Mouse (Mus musculus): ENCODE data around the gene Acad12.
"Not testable (repeated sequence)": the region's sequence is repeated elsewhere in the genome, so short reads cannot be mapped to it uniquely, and the experiment has no call there.

The Acad12 gene

DNA sequence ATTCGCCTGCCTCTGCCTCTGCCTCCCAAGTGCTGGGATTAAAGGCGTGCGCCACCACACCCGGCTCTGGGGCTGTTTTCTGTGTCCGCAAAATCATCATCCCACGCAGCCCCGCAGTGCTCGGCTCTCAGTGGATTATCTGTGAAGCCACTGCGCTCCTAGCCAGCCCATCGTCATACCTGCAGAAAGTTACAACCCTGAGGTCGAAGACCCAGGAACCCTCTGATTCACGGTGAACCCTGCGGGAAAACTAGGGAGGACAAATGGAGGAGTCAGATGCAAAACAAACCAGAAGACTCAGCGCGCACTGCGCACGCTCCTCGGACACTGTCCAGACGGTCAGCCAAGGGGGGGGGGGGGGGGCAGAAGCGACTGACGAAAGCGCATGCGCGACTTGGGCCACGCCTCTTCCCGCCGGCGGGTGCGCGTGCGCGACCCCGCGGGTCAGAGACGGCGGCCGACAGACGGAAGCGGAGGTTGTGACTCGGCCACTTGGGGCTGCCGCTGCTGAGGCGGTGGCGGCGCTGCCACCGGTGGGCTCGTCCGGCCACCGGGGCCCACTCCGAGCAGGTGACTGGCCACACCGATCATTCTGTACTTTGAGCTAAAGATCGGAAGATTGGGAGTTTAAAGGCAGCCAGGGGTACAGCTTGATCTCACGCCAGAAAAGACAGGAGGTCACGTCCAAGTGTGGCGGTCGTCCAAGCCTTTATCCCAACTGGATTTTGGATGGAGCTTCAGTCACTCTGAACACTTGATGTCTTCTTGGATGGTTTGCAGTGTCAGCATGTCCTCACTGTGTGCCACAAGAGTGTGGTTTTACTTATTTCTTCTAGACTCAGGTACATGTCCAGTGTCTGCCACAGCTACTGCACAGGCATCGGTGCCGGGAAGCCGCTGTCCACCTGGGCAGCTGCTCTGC is at the start of gene Acad12:
TSS of gene Acad12 (minus strand) at position 347 of the 922 bp plus-strand sequence.
- peak; percentile 49 to 63 for DNase-seq (ENCODE audit: low spot score in 2 of 2)

DNA sequence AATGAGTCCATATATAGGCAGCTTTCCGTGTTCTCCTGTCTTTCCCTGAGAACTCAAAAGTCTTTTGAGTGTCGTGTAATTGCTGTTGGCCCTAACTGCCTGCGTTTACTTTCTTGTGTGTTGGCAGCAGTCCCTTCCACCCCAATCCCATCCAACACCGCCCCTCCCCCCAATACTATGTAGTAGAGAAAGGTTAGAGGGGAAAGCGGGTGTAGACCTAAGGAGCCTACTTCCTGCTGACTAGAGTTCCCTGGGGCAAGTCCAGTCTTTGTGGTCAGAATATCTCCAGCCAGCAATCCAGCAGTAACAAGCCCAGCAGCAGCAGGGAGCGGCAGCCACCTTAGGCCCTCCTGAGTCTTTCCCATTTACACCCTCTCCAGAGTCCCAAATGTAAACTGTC is 49.7 kb upstream of the Acad12 start:
- no peak for DNase-seq (ENCODE audit: low spot score in 2 of 2)

DNA sequence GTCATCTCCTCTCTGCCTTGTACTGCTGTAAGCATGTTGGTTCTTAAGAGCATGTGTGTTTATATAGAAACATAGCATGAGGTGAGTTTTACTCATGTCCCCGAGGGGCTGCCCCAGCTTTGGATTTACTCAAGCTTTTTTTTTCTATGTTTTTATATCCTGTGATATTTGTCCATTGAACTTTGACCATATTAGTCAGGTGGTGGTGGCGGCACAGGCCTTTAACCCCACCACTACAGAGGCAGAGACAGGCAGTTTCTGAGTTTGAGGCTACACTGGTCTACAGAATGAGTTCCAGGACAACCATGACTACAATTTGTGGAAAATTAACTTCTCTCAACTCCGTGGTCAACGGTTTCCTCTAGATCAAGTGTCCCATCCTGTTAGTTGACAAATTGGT is 48.3 kb upstream of the Acad12 start:
- no peak for DNase-seq (ENCODE audit: low spot score in 2 of 2)

DNA sequence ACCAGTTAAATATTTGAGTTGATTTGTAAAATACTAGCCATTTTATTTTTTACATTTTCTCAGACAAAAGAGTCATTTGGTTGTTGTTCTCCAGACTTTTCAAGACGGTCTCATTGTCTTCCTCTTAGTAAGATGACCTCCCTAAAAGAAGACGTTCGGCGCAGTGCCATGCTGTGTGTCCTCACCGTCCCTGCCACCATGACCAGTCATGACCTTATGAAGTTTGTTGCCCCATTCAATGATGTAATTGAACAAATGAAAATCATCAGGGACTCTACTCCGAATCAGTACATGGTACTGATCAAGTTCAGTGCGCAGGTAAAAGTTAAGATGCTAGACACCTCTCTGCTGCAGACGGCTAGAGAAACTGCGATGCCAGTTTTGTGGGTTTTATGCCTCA is 46.2 kb upstream of the Acad12 start:
- no peak for DNase-seq (ENCODE audit: low spot score in 2 of 2)

DNA sequence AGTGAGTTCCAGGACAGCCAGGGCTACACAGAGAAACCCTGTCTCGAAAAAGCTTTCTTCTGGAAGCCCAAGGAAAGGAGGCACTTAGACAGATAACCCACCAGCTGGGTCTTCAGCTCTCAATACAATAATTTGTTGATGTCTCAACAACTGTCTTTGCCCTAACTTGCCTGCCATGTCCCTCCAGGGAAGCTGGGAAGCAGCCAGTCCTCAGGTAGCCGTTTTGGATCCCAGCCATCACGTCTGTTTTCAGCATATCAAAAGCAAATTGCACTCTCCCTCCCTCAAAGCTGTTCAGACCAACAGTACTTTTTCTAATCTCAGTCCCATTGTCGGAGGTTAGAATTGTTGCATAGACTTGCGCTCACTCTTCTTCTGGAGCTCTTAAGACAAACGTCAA is 45.3 kb upstream of the Acad12 start:
- DNase-seq (ENCODE audit: low spot score in 2 of 2) = no peak

DNA sequence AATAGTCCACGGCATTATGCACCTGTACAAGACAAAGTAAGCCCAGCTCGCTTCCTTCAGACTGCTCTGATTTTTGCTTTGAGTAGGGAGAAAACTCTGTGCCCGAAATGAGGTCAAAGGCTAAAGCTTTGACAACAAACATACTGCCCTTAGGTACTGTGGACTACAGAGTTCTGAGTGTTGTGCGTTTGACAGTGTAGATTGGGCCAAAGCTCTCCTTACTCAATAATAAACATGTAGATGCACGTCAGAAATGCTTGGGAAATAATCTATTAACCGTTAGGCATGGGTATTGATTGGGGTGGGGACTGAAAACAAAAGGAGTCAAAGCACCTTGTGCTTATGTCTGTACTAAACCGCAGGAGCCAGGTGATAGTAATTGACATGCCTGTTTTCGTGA is 44.7 kb upstream of the Acad12 start:
- DNase-seq (ENCODE audit: low spot score in 2 of 2) = no peak

DNA sequence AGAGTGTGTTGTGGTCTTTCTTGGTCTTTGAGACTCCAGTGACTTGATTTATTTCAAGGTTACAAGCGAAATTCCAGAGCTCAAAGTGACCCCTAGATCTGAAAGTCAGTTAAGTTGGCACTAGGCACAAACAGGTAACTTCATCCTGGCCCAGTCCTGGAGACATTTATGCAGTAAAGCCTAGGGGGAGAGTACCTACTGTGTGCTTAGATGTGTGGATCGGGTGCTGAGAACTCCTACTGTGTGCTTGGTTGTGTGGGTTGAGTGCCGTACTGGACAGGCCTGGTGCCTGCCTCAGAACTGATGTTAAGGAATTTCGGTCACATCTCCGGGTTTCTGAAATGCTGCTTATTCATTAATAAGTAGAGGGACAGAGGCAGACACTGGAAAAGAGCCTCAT is 42.8 kb upstream of the Acad12 start:
- no peak for DNase-seq (ENCODE audit: low spot score in 2 of 2)

DNA sequence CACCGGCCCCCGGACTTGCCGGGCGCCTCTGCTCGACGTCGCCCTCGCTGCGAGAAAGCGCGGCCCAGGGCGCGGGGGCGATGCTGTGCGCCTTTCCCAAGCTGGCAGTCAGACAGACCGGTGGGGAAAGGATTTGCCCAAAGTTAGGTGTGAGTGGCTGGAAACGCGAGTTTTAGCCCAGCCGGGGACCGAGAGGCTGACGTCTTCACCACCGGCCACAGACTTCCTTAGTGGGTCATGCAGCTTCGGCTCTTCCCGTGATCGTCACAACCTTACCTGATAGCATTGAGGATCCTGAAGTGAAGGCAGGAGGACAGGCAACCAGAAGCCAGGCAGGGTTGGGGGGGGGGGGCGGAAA is 42.1 kb upstream of the Acad12 start:
- peak; percentile 15 for DNase-seq (ENCODE audit: low spot score in 2 of 2)

DNA sequence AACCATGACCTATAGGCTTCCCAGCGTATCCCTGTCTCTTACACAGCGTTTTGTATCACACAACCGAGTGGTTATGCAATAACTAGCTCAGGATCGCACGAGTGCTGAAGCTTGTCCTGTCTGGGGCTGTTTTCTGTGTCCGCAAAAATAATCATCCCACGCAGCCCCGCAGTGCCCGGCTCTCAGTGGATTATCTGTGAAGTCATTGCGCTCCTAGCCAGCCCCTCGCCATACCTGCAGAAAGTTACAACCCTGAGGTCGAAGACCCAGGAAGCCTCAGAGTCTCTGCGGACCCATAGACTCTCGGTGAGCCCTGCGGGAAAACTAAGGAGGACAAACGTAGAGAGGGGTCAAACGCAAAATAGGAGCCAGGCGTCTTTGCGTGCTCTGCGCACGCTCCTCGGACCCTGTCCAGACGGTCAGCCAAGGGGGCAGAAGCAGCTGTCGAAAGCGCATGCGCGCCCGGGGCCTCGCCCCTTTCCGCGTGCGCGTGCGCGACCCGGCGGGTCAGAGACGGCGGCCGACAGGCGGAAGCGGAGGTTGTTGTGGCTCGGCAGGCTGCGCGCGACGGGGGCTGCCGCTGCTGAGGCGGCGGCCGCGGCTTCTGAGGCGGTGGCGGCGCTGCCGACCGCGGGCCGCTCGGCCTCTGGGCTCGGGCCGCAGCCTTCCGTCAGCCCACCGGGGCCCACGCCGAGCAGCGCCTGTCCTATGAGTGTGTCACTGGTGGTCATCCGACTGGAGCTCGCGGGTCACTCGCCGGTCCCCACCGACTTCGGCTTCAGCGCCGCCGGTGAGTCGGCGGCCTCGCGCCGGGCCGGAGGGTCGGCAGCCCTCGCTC is 41.5 kb upstream of the Acad12 start, which contains the start of the genes Acad10 and Brap:
TSS of gene Acad10 (minus strand) at position 456 of the 838 bp plus-strand sequence.
TSS of gene Brap (plus strand) at position 505 of the 838 bp plus-strand sequence.
- peak; percentile 85 to 89 for DNase-seq (ENCODE audit: low spot score in 2 of 2)

DNA sequence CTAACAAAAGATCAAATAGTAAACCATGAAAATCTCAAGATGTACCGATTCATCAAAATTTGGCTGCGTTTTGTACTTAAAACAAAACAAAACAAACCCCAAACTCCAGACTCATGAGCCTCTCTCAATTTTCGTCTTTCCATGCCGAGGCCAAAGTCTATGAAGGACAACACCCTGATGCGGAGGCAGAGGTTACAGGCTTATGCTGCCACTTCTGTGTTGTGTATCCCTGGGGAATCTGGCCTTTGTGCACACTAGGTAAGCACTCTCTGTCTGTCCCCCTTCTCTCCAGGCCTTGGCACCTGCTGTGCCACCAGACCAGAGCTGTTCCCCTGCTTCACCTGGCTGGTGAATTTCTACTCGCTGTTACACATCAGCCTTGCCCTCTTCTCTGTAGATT is 38.9 kb upstream of the Acad12 start:
- DNase-seq (ENCODE audit: low spot score in 2 of 2) = not testable (repeated sequence)

DNA sequence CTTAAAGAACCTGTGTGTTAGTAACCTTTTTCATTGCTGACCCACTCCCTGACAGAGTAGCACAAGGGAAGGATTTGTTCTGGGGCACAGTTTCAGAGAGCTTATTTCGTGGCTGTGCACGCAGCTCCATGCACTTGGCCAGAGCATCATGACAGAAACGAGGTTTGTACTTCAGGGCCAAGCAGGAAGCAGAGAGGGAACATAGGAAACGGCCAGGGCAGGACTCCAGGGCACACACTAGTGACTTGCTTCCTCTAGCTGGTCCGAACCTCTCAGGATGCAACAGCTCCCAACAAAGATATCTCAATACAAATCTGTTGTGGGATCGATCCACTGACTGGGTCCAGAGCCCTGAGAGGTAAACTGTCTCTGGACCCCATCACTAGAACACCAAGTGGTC is 38.1 kb upstream of the Acad12 start:
- not testable (repeated sequence) for DNase-seq (ENCODE audit: low spot score in 2 of 2)

DNA sequence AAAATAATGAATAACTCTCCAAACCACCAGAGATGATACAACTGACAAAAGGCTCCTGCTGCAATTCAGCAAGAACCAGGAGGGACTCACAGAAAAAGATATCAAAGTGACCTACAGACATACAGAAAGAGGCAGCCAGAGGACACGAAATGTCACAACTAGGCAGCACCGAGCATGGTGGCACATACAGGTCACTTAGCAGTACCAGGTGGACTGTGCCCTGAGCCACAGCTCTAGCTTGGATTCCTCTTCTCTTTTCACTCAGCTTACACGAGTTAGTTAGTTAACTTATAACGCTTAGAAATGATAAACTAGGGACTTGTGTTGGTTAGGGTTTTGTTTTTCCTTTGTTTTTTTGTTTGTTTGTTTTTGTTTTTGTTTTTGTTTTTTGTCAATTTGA is 35.8 kb upstream of the Acad12 start:
- DNase-seq (ENCODE audit: low spot score in 2 of 2) = no peak

DNA sequence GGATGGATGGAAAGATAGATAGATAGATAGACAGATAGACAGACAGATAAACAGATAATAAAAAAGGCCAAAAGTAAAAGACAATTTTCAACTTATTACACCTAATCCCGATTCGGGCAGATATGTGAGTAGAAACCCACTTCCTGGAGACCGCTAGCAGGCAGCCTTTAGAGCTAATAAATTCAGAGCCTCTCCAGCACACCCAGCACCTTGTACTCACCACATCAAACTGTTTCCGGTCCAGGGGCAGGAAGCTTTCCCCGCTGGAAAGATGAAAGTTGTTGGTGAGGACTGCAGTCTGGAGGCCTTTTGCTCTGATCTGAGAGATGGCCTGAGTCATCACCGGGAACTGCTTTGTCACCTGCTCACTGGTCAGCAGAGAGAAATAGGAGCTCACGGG is 30.4 kb upstream of the Acad12 start:
- no peak for DNase-seq (ENCODE audit: low spot score in 2 of 2)

DNA sequence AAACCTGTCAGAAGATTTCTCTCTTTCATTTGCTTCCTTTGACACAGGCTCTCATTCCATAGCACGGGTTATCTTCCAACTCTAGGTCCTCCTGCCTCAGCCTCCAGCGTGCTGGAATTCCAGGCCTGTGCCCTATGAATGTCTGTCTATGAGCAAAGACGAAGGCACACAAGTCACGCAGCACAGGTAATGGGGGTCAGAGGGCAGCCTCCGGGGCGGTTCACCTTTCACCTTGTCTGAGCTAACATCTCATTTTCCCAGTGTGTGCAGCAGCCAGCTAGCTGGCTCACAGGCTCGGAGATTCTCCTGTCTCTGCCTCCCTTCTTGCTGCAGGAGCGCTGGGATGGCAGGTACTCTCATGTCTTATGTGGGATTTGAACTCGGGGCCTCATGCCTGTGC is 20.9 kb upstream of the Acad12 start:
- no peak for DNase-seq (ENCODE audit: low spot score in 2 of 2)

DNA sequence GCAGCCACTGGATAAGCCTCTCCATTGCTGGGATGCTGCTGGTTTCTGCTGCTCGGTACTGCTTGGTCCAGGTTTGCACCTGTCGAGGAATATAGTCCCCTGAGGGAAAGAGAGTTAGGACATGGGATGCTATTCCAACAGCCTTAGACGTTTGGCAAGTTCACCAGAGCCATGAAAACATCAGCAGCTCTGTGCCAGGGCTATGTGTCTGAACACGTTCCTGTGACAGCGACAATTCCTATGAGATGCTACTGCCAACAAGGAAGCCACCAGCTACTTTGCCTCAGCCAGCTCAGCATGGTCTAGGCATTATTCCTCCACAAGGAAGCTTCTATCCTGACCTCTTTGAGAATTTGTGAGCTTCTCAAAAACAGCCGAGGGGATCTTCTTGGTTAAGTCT is 18.6 kb upstream of the Acad12 start:
- DNase-seq (ENCODE audit: low spot score in 2 of 2) = no peak

DNA sequence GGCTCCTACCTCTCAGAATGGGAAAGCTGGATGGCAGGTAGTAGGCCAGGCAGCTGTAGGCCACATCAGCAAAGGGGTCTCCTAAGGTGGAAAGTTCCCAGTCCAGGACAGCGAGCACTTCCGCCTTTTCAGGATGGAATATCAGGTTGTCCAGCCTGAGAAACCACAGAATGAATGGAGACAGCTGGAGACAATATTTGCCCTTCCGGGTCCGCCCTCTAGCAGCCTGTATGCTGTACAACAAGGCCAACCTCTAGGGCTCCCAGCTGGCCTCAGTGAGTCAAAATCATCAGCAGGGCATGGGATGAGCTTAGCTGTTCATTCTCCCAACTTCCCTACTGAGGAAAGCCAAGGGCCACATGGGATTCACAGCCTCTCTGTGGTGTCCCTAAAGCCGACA is 15.9 kb upstream of the Acad12 start:
- no peak for DNase-seq (ENCODE audit: low spot score in 2 of 2)

DNA sequence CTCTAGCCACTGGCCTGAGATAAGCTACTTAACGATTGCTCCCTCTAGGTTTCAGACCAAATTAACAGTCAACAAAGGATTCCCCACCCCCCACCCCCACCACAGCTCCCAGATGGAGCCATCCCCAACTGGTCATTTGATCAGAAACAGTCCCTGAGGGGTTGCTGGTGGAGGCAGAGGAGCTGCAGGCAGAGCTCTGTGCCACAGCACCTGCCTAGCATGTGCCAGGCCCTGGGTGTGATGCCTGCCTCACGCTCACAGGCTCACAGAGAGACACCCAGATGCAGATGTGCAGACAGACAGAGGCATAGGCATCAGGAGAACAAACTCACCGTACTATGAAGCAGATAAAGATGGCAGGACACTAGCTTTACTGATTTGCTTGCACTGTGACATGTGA is 14.1 kb upstream of the Acad12 start:
- DNase-seq (ENCODE audit: low spot score in 2 of 2) = no peak

DNA sequence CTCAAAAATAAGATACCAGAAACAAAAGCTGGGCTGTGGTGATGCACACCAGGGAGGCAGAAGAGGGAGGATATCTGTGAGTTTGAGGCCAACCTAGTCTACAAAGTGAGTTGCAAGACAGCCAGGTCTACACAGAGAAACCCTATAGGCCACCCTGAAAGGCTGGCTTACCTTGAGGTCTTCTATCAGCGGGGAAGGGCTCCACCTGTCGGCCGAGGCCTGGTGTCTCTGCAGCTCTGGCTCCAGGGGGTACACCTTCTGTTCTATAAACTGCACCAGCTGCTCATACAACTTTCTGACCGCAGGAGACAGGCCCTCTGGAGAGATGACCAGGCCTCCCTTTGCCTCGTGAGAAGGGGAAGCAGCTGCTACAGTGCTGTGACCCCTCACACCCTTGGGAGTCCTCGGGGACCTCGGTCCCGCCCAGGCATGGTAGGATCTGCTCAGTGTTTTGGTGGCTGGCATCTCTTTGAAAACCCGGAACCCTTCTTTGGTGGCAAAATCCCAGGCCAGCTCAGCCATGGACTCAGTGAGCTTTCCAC is 12.4 kb upstream of the Acad12 start:
- not testable (repeated sequence) for DNase-seq (ENCODE audit: low spot score in 2 of 2)

DNA sequence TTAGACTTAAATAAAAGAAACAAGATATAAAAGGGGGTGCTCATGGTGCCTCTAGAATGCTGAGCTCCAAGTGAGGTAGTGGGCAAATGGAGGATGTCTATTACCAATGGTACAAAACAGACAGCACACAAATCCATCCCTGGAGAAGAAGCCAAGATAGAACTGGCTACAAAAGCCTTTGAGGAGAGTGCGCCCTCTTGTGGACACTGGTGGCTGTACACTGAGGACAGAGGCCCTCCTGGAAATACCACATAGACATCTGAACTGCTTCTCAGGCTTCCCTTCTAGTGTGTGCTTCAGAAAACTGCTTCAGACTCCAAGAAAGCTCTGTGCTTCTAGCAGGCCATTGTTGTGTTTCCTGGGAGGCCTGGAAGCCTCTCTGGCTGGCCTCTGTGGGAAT is 9.1 kb upstream of the Acad12 start:
- DNase-seq (ENCODE audit: low spot score in 2 of 2) = peak; percentile 14 to 53

DNA sequence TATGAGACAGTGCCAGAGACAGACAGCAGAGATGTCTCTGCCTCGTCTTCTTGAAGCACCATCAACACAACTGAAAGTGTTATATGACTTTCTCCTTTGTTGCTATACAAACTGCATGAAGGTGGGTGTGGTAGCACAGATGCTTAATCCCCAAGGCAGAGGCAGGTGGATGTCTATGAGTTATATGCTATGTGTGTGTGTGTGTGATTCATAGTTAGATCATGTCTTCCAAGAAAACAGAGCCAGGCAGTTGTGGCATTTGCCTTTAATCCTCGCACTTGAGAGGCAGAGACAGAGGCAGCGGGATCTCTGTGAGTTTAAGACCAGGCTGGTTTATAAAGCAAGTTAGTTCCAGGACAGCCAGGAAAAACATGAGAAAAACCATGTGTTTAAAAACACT is 4.5 kb upstream of the Acad12 start:
- DNase-seq (ENCODE audit: low spot score in 2 of 2) = no peak

DNA sequence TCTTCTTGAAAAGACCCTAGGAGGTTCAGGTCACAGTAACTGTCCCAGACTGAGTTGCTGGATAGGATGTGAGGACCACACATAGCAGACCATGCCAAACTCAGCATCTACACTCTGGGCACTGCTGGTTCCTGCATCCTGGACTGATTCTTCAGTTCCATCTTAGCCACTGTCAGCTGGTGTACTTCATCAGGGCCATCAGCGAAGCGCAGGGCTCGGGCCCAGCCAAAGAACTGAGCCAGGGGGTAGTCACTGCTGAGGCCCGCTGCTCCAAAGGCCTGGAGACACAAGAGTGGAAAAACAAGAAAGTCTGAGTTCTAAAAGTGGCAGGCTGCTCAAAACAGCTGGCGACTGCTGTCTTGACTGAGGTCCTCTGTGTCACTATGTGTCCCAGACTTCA is 2.4 kb upstream of the Acad12 start:
- no peak for DNase-seq (ENCODE audit: low spot score in 2 of 2)

DNA sequence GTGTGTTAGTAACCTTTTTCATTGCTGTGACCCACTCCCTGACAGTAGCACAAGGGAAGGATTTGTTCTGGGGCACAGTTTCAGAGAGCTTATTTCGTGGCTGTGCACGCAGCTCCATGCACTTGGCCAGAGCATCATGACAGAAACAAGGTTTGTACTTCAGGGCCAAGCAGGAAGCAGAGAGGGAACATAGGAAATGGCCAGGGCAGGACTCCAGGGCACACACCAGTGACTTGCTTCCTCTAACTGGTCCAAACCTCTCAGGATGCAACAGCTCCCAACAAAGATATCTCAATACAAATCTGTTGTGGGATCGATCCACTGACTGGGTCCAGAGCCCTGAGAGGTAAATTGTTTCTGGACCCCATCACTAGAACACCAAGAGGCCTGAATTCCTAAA is 3.8 kb downstream of the Acad12 start:
- not testable (repeated sequence) for DNase-seq (ENCODE audit: low spot score in 2 of 2)

Data from frontal cortex, postnatal 14 days (tissue).